Mouse (Mus musculus) neutrophil, adult 5-6 weeks (primary cell): ENCODE measurements around the gene 1110051M20Rik. TPM values are rescaled to one million over a fixed set of nuclear protein-coding genes. Genes with fewer than 3 reads are reported as not detected.

Experiments
- ATAC-seq: fragments of 151-379, 151-347 bp; 2 replicates; pipeline ENCODE4 v1.8.0; 2017; ENCODE audit warnings: mild to moderate bottlenecking, moderate TSS enrichment; ENCODE audit not compliant: insufficient number of reproducible peaks, poor library complexity, low FRiP score, severe bottlenecking; ENCODE audit errors: extremely low read depth
- total RNA-seq: library from RNA; stranded (forward); fragments of 200-1000 nt; gene quantifications from 2 replicates; pipeline ENCODE4 v1.2.3, GENCODE M21; 2017

The 1110051M20Rik gene
- total RNA-seq, 1 experiment from 2014 or later = 1.7 TPM

GRCm38 (mm10) chr2:91429915-91430599 is 14.4 kb downstream of the 1110051M20Rik start:
- no peak for ATAC-seq

GRCm38 (mm10) chr2:91429146-91429545 is 15.4 kb downstream of the 1110051M20Rik start:
- no peak for ATAC-seq

- no peak for ATAC-seq
These were observed 18.2 kb downstream of the 1110051M20Rik start for GRCm38 (mm10) chr2:91426321-91426720.

GRCm38 (mm10) chr2:91424061-91424720 is 20.3 kb downstream of the 1110051M20Rik start:
- ATAC-seq = no peak

- ATAC-seq = no peak
These were observed 22.9 kb downstream of the 1110051M20Rik start for GRCm38 (mm10) chr2:91421641-91422040.

GRCm38 (mm10) chr2:91413811-91414210 is 30.7 kb downstream of the 1110051M20Rik start:
- ATAC-seq = no peak

GRCm38 (mm10) chr2:91412361-91412760 is 32.1 kb downstream of the 1110051M20Rik start:
- ATAC-seq = peak; percentile 13; the same call in 1 of the 2 replicates

- ATAC-seq = no peak
These were observed 33.0 kb downstream of the 1110051M20Rik start for GRCm38 (mm10) chr2:91411473-91411872.

- ATAC-seq = no peak
These were observed 36.5 kb downstream of the 1110051M20Rik start for GRCm38 (mm10) chr2:91408031-91408430.

- no peak for ATAC-seq
These were observed 39.4 kb downstream of the 1110051M20Rik start for GRCm38 (mm10) chr2:91405071-91405470.

- no peak for ATAC-seq
These were observed 44.8 kb downstream of the 1110051M20Rik start for GRCm38 (mm10) chr2:91399727-91400126.

- no peak for ATAC-seq
These were observed 45.3 kb downstream of the 1110051M20Rik start for GRCm38 (mm10) chr2:91399168-91399567.

GRCm38 (mm10) chr2:91394078-91394477 is 50.4 kb downstream of the 1110051M20Rik start:
- no peak for ATAC-seq

GRCm38 (mm10) chr2:91388738-91389137 is 55.8 kb downstream of the 1110051M20Rik start:
- ATAC-seq = no peak

- ATAC-seq = no peak
These were observed 56.2 kb downstream of the 1110051M20Rik start for GRCm38 (mm10) chr2:91388281-91388680.

- no peak for ATAC-seq
These were observed 57.1 kb downstream of the 1110051M20Rik start for GRCm38 (mm10) chr2:91387287-91387958.

GRCm38 (mm10) chr2:91386547-91387286 is 57.8 kb downstream of the 1110051M20Rik start:
- no peak for ATAC-seq

GRCm38 (mm10) chr2:91383294-91383693 is 61.2 kb downstream of the 1110051M20Rik start:
- no peak for ATAC-seq

- no peak for ATAC-seq
These were observed 67.5 kb downstream of the 1110051M20Rik start for GRCm38 (mm10) chr2:91377038-91377437.
